Mouse (Mus musculus): ENCODE data around the gene Rdh5.

Gene Rdh5

GRCm38 (mm10) chr10:128908778-128909448, 13.8 kb downstream of the Rdh5 start:
- DNase-seq (ENCODE audit: extremely low read depth, low read depth), result no peak

GRCm38 (mm10) chr10:128904812-128905211, 17.9 kb downstream of the Rdh5 start:
- no peak for DNase-seq (ENCODE audit: extremely low read depth, low read depth)

GRCm38 (mm10) chr10:128902409-128902988, 20.2 kb downstream of the Rdh5 start:
- DNase-seq (ENCODE audit: extremely low read depth, low read depth), result no peak

- DNase-seq (ENCODE audit: extremely low read depth, low read depth), result no peak
Observed at GRCm38 (mm10) chr10:128901409-128901808, 21.3 kb downstream of the Rdh5 start.

DNA sequence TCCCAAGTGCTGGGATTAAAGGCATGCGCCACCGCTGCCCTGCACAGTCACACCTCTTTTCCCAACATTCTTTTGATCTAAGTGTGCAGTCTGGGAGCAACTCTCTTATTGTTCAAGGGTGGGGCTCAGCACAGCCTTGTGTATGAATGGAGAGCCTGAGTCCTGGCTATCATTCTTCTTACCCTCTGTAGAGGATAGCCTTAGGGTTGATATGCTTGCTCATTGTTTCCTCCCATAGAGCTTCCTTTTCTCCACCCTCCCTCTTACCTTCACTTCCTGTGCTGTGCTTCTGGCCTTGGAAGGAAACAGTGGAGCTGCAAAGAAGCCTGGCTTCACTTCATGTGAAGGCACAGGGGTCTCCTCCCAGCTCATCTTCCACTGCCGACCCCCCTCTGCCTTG, 22.0 kb downstream of the Rdh5 start, which contains the start of gene Cd63:
Gene Cd63, plus strand, starts transcription at position 292 of the 400 bp plus-strand sequence.
- DNase-seq (ENCODE audit: extremely low read depth, low read depth), result no peak

GRCm38 (mm10) chr10:128899759-128900490, 22.8 kb downstream of the Rdh5 start:
- no peak for DNase-seq (ENCODE audit: extremely low read depth, low read depth)

DNA sequence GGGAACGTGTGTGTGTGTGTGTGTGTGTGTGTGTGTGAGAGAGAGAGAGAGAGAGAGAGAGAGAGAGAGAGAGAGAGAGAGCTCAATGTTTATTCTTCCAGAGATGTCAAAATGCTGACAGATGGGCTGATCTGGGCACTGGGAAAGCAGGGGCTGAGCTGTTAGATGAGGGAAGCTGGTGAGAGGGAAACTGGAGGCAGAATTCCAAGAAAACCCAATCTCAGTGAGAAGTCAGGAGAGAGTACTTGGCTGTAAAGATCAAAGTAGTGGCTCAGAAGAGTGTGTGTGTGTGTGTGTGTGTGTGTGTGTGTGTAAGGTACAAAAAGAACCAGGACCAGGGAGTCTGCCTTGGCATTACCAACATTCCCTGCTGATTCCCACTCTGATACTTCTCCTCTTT, 25.2 kb downstream of the Rdh5 start:
- DNase-seq (ENCODE audit: extremely low read depth, low read depth), result no peak

DNA sequence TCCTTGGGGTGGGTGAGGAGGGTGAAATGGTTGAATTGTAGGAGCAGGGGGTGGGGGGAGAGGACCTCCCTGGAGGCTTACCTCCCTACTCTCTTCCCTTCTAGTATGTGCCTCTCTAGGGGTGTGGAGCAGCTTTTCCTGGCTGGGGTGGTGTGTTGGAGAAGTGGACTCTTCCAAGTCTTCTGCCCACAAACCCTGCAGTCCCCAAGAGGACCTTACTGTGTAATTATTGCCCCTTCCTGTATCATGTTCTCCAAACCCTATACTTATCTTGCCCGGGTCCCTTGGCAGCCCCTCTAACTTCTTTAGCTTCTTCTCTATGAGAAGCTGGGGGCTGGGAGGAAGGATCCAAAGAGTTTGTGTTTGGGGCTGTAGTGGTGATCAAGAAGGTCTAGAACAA, 25.9 kb downstream of the Rdh5 start:
- DNase-seq (ENCODE audit: extremely low read depth, low read depth), result no peak

GRCm38 (mm10) chr10:128895952-128896693, 26.6 kb downstream of the Rdh5 start:
- DNase-seq (ENCODE audit: extremely low read depth, low read depth), result no peak

DNA sequence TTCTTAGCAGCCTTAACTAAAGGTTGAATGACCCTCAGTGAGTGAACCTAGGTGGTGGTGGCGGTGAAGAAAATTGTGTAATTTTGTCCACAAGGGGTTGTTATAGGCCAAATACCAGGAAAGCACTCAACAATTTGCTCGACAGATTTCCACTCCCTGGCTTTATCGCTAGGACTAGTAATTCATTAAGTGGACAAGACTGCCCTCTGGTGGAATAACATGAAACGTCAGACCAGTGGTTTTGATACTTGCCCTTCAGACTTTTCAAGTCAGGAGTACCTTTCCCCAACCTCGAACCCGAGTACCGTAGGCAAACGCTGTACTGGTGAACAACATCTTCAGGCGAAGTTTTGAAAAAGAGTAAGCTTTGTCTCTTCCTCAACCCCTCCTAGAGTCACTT, 27.3 kb downstream of the Rdh5 start:
- peak; percentile 80 for DNase-seq (ENCODE audit: extremely low read depth, low read depth)

DNA sequence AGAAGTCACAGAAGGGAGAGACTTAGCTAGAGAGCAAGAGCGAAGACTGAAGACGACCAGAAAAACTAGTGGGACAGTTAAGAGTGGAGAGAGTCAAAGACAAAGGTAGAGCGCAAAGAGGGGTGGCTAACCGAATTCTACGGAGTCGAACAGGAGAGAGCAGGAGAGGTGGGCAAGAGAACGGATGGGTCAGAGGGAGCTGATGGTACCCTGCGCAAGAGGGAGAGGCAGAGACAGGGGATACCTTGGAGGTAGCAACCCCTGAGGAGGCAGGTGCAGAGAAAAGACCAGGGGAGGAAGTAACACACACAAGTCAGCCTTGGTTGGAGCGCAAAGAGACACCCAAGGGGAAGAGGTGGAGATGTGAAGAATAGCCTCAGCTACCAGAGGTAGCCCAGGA, 30.4 kb downstream of the Rdh5 start:
- no peak for DNase-seq (ENCODE audit: extremely low read depth, low read depth)

- DNase-seq (ENCODE audit: extremely low read depth, low read depth), result peak; percentile 49
Observed at GRCm38 (mm10) chr10:128891296-128892094, 31.2 kb downstream of the Rdh5 start, which contains the start of gene Gdf11. Gene Gdf11 (minus strand): TSS chr10:128891718.

- no peak for DNase-seq (ENCODE audit: extremely low read depth, low read depth)
Observed at GRCm38 (mm10) chr10:128890383-128891295, 32.0 kb downstream of the Rdh5 start.

- no peak for DNase-seq (ENCODE audit: extremely low read depth, low read depth)
Observed at GRCm38 (mm10) chr10:128889846-128890245, 32.8 kb downstream of the Rdh5 start.

- DNase-seq (ENCODE audit: extremely low read depth, low read depth), result no peak
Observed at GRCm38 (mm10) chr10:128888941-128889827, 33.5 kb downstream of the Rdh5 start.

DNA sequence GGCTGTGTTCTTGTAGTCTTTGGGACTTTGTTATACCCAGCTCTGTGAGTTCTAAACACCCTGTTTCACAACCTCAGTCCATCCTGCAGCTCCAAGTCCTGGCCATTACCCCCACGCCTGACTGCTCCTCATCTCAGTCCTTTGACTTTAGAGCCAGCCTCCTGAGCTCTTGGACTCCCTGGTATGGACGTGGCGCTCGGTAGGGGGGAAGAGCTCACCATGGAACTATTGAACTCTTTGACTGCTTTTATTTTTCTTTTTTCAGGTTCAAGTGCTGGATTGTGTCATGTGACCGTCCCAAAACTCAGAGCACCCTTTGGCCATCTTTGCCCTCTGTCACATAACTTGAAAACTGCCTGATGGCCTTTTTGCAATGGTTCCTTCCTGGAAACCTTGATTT, 40.6 kb downstream of the Rdh5 start:
- DNase-seq (ENCODE audit: extremely low read depth, low read depth), result no peak

GRCm38 (mm10) chr10:128878811-128879210, 43.9 kb downstream of the Rdh5 start:
- DNase-seq (ENCODE audit: extremely low read depth, low read depth), result no peak

GRCm38 (mm10) chr10:128878291-128878690, 44.4 kb downstream of the Rdh5 start:
- no peak for DNase-seq (ENCODE audit: extremely low read depth, low read depth)

DNA sequence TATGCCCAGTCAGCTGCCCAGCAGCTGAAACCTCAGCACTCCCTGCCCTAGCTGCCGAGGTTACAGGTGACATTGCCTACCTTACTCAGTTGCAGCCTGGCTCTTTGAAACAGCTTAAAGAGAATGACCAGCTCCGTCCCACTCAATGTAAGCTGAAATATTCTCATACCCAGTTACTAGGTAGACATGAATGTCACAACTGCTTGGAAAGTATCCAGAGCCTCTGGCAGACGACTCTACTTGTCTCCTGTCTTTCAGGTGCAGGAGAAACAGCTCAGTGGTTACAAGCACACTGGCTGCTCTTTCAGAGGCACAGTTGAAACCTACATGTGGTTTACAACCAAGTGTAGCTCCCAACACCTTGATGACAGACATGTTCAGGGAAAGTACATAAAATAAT, 52.3 kb downstream of the Rdh5 start:
- DNase-seq (ENCODE audit: extremely low read depth, low read depth), result no peak

Data from MEL-GATA-1-ER (cell line).